Mouse (Mus musculus) urinary bladder, adult 2 months (tissue): ENCODE data around the gene Smim1. TPM values are rescaled to one million over a fixed set of nuclear protein-coding genes. Genes with fewer than 3 reads are reported as not detected.

Source experiments
- DNase-seq: peaks from one replicate; pipeline ENCODE4 v3.0.0; 2022; ENCODE audit warnings: low spot score
- polyA plus RNA-seq: library from polyadenylated mRNA; depleted of rRNA; stranded (reverse); fragments of >200 nt; gene quantifications from 2 replicates; pipeline ENCODE4 v1.2.3, GENCODE M21; 2012; rRNA removed

The Smim1 gene
- polyA plus RNA-seq = 46.9 and 48.1 TPM in 2 replicates

DNA sequence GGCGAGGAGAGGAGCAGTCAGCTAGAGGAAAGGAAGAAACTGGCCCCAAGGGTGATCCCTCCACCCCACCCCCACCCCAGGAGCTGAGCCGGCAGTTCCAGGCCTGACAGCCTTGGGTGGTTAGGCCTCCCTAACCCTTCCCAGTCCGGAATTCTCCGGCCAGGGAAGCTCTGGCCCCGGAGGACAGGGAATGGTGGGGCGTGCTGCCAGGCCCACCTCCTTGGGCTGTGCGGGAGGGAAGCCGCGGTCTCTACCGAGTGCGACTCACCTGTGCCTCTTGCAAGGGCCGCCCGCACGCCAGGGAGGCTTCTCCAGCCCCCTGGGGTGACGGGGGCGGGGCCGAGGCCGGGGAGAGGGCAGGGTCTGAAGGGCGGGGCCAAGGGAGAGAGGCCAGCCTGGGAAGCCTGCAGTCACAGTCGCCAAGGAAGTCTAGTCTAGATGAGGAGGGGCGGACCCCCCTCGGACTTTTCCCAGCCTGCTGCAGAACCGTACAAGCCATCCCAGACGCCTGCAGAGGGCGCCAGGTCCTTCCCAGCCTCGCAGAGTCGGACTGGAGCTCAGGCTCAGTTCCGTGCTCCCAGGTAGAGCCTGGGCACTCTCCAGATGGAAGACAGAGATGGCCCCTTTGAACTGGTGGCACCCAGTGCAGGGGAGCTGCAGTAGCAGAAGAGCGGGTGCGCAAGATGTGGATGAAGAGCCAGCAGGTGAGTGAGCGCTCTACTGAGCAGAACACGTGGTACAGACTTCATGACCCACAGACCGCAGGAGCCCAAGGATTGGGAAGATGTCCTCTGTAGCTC is at the start of gene Smim1:
Smim1 (minus strand) TSS at position 590 of the 800 bp plus-strand sequence.
- peak; percentile 58 for DNase-seq

DNA sequence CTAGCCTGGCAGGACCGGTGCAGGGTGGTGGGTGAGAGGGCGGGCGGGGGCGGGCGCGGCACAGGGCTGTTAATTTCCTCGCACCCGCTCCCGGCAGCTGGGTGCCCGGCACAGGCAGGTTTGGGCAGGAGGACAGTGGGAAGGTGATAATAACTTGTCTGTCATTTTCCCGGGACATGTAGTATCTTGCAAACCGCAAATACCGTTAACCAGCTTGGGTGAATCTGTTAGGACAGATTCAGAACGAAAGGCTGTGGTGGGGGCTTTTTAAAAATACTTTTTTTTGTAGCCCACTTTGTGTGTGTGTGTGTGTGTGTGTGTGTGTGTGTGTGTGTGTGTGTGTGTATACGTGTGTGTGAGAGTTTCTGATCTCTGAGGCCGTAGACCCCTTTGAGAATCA is 45.9 kb upstream of the Smim1 start:
- DNase-seq = no peak

DNA sequence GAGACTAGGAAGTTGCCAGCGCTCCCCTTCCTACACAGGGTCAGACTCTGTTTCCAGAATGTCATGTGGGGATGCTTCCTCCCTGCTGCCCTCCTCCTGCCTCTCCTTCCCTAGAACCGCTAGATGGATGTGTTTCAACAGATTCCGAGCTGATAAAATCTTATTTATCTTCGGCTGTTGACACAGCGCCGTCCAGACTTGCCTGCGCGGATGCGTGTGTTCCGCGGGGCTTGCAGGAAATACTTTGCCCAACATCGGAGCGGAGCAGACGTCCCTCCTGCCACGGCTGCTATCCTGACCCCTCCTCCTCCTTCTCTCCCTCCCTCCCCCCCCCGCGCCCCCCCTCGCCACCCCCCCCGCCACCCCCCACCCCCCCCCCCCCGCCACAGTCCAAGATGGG is 45.5 kb upstream of the Smim1 start:
- no peak for DNase-seq

DNA sequence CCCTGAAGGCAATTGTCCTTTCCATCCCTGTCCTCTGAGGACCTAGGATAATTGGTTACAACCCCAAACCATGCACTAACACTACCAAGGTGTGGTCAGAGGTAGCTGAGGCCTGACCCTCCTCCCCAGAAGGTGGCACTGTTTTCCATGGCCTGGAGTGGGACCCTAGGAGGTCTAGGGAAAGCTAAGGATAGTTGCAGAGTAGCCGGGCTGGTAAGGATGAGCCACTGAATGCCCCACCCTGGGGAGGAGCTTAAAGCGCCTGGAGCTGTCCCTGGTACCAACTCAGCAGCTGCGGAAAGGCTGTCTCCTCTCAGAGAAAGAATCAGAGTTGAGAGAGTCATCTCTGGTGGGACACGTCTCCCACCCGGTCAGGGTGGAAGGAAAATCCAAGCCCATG is 44.9 kb upstream of the Smim1 start:
- no peak for DNase-seq

DNA sequence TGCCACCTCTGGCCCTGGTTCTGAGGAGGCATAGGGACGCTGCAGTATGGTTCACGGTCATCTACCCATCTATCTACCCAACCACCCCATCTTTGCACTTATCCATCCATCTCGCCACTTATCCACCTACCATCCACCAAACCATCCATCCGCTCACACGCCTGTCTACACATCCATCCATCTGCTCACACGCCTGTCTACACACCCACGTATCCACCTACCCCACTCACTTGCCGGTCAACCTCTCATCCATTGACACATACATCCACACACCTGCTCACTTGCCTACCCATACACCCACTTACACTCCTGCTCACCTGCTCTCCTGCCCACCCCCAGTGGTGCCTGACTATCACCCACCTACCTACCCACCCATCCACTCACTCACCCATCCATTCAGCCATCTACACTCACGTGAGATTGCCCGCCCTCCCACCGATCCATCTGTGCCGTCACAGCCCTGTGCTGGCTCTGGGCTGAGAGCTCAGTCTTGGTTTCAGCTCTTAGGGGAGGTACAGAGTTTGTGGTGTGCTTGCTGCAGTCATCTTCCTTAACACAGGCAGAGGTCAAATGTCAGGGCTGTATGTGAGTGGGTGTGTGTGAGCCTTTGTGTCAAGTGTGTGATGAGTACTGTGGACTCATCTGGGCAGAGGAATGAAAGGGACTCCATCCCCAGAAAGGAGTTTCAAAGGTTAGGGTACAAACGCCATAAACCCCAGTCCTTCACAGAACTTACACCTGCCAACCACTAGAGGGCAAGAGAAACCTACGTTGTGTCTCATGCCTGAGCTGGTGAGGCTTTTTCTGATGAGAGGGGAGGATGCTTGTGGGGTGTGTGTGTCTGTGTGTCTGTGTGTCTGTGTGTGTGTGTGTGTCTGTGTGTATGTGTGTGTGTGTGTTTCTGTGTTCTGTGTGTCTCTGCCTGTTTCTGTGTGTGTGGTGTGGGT is 39.1 kb upstream of the Smim1 start:
- DNase-seq = no peak

DNA sequence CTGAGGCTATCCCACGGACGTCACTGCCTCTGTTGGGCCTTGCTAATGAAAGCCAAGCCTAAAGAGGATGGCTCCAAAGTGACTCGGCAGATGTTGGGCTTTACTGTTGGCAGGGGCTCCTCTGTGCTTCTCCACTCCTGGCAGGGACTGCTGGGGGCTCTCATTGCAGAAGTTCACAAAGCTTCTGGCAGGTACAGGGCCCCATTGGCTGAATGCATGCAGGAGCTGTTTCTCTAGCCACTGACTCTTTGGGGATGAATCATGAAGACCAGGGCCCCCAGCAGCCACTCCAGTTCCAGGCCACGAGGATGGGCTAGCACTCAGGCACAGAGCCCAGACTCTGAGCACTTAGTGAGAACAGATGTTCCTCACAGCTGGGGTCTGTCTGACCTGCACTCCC is 31.7 kb upstream of the Smim1 start:
- DNase-seq = no peak

DNA sequence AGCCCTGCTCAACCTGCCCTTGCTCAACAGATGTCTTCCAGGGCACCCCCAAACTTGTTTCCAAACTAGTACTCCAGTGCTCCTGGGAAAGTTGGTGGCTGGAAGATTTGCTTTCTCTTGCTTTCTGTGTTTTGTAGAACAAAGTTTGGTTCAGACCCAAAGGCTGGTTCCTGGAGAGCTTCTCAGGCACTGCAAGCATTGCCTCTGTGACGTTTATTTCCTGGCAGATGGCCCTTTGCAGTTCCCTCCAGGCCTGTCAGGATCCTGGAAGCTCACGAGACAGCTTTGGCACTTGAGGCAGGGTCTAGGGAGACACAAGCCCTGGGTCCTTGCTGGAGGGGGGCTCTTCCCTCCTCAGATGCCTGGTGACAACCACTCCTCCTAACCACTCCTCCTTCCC is 30.6 kb upstream of the Smim1 start:
- DNase-seq = no peak

DNA sequence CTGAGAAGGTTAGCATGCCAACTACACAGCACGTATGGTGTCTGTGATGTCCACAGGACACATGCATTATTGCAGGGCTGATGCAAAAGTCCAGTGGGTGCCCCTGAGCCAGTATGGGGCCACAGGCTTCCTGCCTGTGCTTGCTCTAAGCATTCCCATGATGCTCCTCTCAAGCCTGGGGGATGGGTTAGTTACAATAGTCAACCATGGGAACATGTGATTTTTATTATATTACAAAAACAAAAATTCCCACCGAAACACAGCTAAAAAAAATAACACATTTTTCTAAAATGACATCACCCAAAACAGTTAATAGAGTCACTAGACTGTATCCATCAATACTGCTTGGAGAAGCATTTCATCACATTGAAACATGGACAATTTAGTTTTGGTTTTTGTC is 30.0 kb upstream of the Smim1 start:
- no peak for DNase-seq

DNA sequence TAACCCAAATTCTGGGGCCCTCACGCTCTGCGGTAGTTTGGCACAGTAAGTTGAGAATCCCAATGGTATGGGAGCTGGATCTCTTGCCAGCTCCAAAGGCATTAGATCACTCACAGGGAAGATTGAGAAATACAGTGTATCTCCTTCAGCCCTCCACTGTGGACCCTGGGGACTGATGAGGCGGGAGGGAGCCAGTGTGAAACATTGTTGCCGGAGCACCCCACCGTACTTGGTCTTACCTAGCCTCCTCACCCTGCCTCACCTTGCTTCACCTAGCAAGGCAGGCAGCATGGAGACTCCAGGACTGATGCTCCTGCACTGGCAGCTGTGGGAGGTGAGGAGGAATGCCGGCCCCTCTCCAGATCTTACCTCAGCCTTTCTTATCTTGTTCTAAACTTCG is 29.5 kb upstream of the Smim1 start:
- DNase-seq = no peak

DNA sequence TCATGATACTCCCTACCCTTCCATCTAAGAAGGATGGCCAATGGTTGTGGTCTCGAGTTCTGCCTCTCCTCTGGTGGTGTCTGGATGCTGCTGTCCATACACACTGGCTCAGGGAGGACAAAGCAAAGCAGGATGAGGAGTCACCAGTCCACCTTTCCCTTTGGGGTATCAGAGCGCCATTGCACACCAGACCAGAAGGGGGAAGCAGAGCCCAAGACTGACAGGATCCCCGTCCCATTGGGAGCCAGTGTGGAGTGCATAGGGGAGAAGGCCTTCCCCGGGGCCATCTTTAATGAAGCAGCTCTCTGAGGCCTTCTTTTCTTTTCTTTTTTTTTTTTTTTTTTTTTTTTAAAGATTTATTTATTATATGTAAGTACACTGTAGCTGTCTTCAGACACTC is 27.0 kb upstream of the Smim1 start:
- no peak for DNase-seq

DNA sequence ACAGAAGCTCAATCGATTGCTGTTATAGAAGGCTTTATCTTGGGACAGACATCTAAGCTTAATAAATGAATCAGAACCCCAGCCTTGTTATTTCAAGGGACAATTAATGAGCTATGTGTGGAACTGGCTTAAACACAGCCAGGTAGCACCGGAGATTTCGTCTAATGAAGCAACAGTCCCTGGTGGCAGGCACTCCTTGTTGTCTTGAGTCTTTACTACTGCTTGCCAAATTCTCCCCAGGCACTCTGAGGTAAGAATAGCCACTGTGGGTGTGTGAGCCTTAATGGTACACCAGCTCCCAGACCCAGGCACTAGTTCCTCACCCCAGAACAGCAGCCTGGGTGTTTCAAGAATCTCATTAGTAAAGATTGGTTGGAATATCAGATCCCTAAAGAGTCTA is 25.4 kb upstream of the Smim1 start:
- no peak for DNase-seq

DNA sequence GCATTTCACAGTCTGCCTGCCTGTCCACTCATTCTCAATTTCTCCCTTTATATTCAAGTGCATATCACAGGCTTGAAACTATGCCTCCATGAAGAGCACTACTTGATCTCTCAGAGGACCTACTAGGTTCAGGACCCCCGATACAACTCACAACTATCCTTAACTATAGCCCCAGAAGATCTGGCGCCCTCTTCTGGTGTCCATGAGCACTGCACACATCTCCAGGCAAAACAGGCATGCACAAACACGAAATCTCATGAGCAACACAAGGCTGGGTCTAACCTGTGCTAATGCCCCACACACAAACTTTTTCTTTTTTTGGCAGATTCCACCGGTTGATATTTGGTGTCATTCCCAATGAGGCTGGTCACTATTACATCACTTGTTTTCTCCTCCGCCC is 19.8 kb upstream of the Smim1 start:
- DNase-seq = no peak

DNA sequence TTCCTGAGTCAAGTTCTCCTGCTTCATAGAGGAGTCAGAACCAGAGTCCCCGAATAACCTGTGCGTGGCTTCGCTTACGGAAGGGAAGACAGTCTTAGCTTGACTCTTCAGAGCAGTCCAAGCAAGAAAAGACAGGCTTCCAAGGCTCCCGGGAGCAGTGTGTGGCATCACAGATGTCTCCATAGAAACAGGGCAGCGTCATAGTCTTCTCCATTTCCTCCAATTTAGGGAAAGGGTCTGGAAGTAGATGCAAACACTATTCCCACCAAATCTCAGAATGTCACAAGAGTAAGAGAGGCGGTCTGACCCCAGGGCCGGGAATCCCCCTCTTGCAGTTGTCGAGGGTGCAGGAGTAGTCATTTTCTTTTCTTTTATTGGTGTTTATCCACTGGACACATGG is 16.5 kb upstream of the Smim1 start, which contains the start of gene Ccdc27:
Ccdc27 (minus strand) TSS at position 101 of the 400 bp plus-strand sequence.
- no peak for DNase-seq

DNA sequence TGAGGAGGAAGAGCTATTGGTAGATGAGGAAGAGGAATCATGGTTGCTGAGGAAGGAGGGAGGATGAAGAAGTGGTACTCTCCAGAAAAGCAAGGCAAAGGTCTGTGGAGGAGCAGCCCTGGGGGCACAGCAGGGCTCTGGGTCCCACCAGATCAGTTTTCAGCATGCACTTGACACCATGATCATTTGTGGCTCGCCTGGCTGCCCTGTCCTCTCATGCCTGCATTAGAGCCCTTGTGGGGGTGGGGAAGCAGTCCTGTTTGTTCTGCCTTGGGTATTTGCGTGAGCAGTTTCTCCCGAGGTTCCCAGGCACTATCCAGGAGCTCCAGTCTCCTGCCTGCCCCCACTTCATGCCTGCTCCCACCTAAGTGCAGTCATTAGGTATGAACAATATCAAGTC is 11.1 kb upstream of the Smim1 start:
- DNase-seq = no peak

DNA sequence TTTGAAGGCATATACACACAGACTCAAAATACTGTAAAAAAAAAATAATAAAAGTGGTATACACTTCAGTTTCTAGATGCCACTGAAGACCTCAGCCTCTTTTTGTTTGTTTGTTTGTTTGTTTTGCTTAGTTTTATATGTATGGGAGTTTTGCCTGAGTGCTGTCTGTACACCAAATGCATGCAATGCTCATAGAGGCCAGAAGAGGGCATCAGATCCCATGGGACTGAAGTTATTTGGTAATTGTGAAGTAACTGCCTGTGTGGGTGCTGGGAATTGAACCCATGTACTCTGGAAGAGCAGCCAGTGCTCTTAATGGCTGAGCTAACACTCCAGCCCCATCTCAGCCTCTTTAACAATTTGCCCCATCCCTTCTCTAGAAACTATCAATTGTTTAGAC is 2.6 kb upstream of the Smim1 start:
- DNase-seq = no peak

DNA sequence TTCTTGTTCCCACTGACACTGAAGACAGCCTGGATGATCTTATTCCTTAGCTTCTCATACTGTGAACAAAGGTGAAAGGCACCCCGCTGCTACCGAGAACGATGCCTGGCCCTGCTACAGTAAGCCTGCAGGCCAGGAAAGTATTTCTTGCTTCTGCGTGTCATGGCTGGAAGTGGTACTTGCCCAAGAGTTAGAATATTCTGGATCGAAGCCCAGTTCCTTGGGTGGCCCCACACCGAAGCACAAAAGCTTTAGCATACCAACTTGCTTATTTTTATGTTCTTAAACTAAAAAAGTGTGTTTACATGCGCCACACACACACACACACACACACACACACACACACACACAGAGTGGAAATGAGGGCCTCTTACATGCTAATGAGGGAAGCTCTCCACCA is 2.0 kb upstream of the Smim1 start:
- DNase-seq = no peak

DNA sequence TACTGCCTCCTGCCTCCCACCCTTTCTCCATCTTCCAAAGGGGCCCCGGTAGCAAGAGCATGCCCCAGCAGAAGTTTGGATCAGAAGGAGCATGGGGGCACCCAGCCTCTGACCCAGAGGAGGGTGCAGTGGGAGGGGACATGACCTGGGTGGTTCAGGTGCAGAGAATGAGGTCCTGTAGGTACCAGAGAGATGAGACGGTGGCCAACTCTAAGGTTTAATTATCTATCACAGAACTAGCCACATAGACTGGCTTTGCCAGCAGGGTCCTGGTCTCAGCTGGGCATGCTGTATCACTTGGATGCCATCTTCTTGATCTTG is 371 bp upstream of the Smim1 start:
- no peak for DNase-seq

DNA sequence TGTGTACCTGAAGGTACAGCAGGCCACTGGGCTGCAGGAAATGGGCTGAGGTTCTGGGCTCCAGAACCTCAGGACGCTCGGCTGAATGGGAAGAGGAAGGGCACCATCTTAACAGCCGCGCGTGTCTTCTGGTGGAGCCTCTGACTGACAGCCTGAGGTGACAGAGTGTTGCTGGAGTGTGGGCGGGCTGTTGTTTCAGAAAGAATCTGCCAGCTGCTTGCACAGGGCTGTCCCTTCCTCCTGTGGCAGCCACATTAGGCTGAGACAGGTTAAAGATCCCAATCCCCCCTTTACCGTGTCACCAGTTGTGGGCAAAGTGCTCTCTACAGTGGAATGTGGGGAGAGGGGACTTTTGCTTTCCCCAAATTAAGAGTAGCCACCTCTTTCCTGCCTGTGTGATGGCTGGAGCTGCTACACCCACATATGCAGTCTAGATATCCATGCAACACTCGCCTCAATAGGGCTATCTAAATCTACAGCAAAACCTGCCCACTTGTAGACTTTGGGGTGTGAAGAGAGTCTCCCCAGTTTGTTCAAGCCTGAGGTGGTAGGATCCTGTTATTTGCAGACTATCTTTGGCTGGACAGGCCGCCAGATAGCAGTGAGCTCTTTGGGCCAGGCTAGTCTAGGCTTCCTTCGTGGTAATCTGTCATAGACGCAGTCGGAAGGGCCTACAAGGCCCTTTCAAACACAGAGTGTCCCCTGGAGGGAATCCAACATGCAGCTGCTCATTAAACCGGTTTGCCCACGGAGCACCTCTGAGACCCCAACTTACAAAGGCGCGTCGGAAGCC is 1.1 kb downstream of the Smim1 start:
- no peak for DNase-seq

DNA sequence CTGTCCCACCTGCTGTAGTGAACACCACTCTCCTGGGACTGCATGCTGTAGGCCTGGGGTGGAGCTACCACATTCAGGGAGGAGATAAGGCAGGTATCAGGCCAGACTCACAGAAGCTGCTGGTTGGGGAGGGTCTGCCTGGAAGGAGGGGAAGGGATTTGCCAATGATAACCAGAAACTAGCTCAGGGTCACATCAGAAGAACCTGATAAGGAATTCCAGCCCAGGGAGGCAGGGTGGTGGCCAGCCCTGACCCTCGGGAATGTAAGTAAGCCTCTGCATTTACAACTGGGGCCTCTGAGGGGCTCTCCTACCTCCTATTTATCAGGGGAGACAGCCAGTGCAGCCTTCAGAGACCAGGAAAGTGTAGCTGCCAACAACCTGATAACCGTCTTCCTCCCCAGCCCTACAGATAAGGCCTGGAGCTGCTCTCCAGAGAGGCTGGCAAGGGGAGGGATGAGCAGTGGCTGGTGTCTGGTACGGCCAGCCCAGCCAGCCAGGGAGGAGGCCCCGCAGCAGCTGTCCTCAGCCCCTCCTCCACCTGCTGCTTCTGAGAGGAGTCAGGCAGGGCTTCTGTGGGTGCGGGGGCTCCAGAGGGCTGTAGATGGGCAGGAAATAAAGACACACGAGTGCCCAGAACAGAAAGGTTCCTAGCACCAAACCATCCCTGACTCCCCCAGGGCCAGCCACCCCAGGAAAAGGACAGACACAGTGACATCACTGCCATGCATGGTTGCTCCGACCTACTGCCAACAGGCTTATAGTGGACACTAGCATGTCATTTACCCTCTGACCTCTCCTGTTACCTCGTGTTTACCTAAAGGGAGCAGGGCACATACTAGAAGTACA is 2.1 kb downstream of the Smim1 start:
- no peak for DNase-seq

DNA sequence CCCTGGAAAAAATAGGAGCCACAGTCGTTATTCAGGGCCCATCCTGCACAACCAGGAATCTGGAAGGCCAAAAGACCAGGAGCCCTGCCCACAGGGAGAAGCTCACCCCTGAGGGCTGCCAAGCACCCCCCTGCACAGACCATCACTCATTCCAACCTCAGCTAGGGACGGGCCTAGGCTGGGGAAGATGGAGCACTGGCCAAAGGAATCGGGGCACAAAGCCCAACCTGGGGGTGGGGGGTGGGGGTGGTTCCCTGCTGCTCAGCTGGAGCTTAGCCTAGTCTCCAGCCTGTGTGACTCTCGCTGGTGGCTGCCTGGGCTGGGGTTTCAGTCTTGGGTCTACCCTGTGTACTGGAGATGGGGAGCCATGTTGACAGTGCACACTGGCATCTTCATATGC is 3.2 kb downstream of the Smim1 start:
- no peak for DNase-seq

DNA sequence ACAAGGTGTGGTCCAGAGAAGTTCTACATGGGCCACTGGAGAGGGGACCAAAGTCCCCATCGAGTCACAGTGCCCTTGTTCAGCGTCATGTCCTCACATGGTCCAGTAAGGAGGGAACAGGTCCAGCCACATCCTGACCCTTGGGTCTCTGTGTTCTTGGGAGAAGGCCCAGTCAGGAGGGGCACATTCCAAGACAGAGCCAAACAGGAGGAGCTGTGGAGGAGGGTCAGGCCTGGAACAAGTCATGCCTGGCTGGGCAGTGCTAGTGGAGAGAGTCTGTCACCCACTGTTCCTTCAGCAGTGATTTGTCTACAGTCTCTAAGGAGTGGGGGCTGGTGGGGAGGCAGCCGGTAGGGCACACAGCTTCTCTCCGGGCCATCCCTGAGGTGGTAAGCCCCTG is 3.6 kb downstream of the Smim1 start:
- no peak for DNase-seq
